Mouse (Mus musculus): ENCODE results near the gene Sirpa. TPM values are rescaled to one million over a fixed set of nuclear protein-coding genes. Genes with fewer than 3 reads are reported as not detected.

Gene Sirpa
- polyA plus RNA-seq, 1 experiment from 2014 or later: 14.4 TPM

Other genes with a start within 250 kb of the Sirpa start
- gene Il1b, start 221.7 kb upstream of the Sirpa start, polyA plus RNA-seq (2016; fragmentation: Nextera tagmentation; extraction: Ambion mirVana): 0.17 TPM in 1 of 2 replicates, not detected in the other
- not detected in 2 replicates for gene F830045P16Rik, start 56.2 kb upstream of the Sirpa start, polyA plus RNA-seq (2016; fragmentation: Nextera tagmentation; extraction: Ambion mirVana)
- gene Pdyn, start 107.0 kb downstream of the Sirpa start, polyA plus RNA-seq (2016; fragmentation: Nextera tagmentation; extraction: Ambion mirVana): 0.18 and 0.83 TPM in 2 replicates
- 10.7 and 11.0 TPM in 2 replicates for gene Stk35, start 207.7 kb downstream of the Sirpa start, polyA plus RNA-seq (2016; fragmentation: Nextera tagmentation; extraction: Ambion mirVana)